ENCODE assay signal across 20 mouse cellular contexts in the genomic region with DNA sequence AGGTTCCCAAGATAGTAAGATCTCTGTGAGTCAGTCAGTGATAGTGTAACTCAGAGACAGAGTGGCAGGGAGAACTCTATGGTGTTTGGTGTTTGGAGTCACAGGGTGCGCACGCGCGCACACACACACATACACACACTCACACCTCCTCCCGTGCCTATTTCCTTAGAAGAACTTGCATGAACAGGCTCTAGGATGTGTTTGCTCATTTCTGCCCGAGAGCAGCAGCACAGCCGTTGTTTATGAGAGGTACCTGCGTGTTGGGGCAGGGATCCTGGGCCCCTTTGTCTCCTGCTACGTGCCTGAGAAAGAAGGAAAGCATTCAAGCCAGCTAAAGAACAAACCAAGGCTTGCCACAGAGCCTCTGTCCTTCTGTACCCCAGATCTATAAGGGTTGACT. TPM values are rescaled to one million over a fixed set of nuclear protein-coding genes. Genes with fewer than 3 reads are reported as not detected.
DNase-seq lines count a peak whose midpoint lies in the region; ATAC-seq and TF ChIP-seq lines count a peak whose summit lies in the region.
"Had no signal": no experiment of that assay in that cellular context is flagged by ENCODE, and none has a peak within 500 bp of the region (broad histone marks: within the 10 kb centered on the region; RNA-seq: fewer than 3 reads in every experiment).

No protein-coding gene starts in this region.

- no peaks in the 10 kb centered on the region for H3K36me3 ChIP-seq in stomach, embryonic 15.5 days
- no peaks in the 10 kb centered on the region for H3K36me3 ChIP-seq in forebrain, embryonic 15.5 days
- H3K36me3 ChIP-seq: hindbrain, embryonic 10.5 days had no signal

- no peak overlapping the region for H3K4me2 ChIP-seq in stomach, embryonic 15.5 days
- H3K4me2 ChIP-seq in forebrain, embryonic 15.5 days (replicated peaks), result no peak overlapping the region

- 68% methylated on average over 9 of the region's 9 CpGs for WGBS in stomach, embryonic 15.5 days
- 85% methylated on average over 9 of the region's 9 CpGs for WGBS in forebrain, embryonic 15.5 days

- H3K9ac ChIP-seq in stomach, embryonic 15.5 days, result no peak overlapping the region
- no peak overlapping the region for H3K9ac ChIP-seq in forebrain, embryonic 15.5 days (replicated peaks)
- H3K9ac ChIP-seq: liver, embryonic 14.5 days had no signal

- TF ChIP-seq CTCF in gastrocnemius, adult 2 months (IDR thresholded peaks at IDR 0.05), result no peak

- ATAC-seq in stomach, embryonic 15.5 days (ENCODE audit: insufficient read depth, low FRiP score, low read depth), result peak; percentile 47; the same call in 1 of the 2 replicates
- no peak for ATAC-seq in forebrain, embryonic 15.5 days (replicated peaks)
- ATAC-seq: CD4-positive, CD25-positive, alpha-beta regulatory T cell, adult 4 months; forebrain, embryonic 16.5 days; midbrain, embryonic 16.5 days had no signal

- no peak for DNase-seq in gastrocnemius, adult 2 months
- DNase-seq in gastrocnemius, postnatal 36 days, result no peak
- peak; percentile 36 for DNase-seq in ZHBTc4 (ENCODE audit: low read depth, low spot score)
- DNase-seq in fat pad, adult 2 months (ENCODE audit: extremely low read depth, low read depth, low spot score), result peak; percentile 74
- DNase-seq in retina, embryonic 14.5 days (ENCODE audit: low spot score), result no peak
- DNase-seq in right cerebral cortex, postnatal 10 days (ENCODE audit: low spot score in 2 of 2), result no peak
- DNase-seq: adrenal gland, postnatal 14 days; cerebellum, adult 9-10 months; heart, adult 11 months; kidney, adult 8-10 months; kidney, postnatal 4 days; right cerebral cortex, postnatal 14 days had no signal

- intact Hi-C loops in gastrocnemius, adult 2 months (cut with DNase I), result loop anchor here (2.0 to 5.0 kb wide), 2 partner anchors 37 to 65 kb away; no protein-coding TSS in a partner anchor
- intact Hi-C loops in gastrocnemius, postnatal 36 days (cut with DNase I), result no loop called here

- H3K27ac ChIP-seq in gastrocnemius, adult 2 months, result peak overlapping the region; percentile 95
- peak overlapping the region; percentile 83 for H3K27ac ChIP-seq in stomach, embryonic 15.5 days
- no peak overlapping the region for H3K27ac ChIP-seq in forebrain, embryonic 15.5 days (replicated peaks)
- H3K27ac ChIP-seq: hindbrain, embryonic 10.5 days; liver, embryonic 14.5 days had no signal

- H3K9me3 ChIP-seq in stomach, embryonic 15.5 days, result no peaks in the 10 kb centered on the region
- H3K9me3 ChIP-seq in forebrain, embryonic 15.5 days, result no peaks in the 10 kb centered on the region
- H3K9me3 ChIP-seq: hindbrain, embryonic 10.5 days had no signal

- H3K27me3 ChIP-seq in stomach, embryonic 15.5 days (replicated peaks), result no peaks in the 10 kb centered on the region
- no peaks in the 10 kb centered on the region for H3K27me3 ChIP-seq in forebrain, embryonic 15.5 days

- peak overlapping the region; percentile 70 for H3K4me3 ChIP-seq in gastrocnemius, adult 2 months
- H3K4me3 ChIP-seq in stomach, embryonic 15.5 days (replicated peaks), result no peak overlapping the region
- no peak overlapping the region for H3K4me3 ChIP-seq in forebrain, embryonic 15.5 days
- H3K4me3 ChIP-seq: hindbrain, embryonic 10.5 days had no signal

- no peaks in the 10 kb centered on the region for H3K4me1 ChIP-seq in stomach, embryonic 15.5 days
- no peaks in the 10 kb centered on the region for H3K4me1 ChIP-seq in forebrain, embryonic 15.5 days
- H3K4me1 ChIP-seq: hindbrain, embryonic 10.5 days had no signal

RNA-seq across cellular contexts. Expression of a gene that starts 17.3 kb away (rescaled TPM):
- 100 to 1,000 TPM; 397 to 399 TPM for total RNA-seq in gastrocnemius, adult 2 months (2021)
- total RNA-seq in gastrocnemius, postnatal 36 days (2021), result 100 to 1,000 TPM; 276 to 313 TPM
- 16.8 and 17.2 TPM in 2 replicates for polyA plus RNA-seq in stomach, embryonic 15.5 days (2015; fragmentation: Nextera tagmentation; extraction: Ambion mirVana)
- 9.4 and 9.6 TPM in 2 replicates for polyA plus RNA-seq in forebrain, embryonic 15.5 days (2015; fragmentation: Nextera tagmentation; extraction: Ambion mirVana)
- total RNA-seq: megakaryocyte progenitor cell, adult 5-6 weeks had no signal

Comparison
In these comparisons a context has a peak if more than half of its experiments do, and no peak if none do; other contexts are left out.
1. DNase-seq: peak in ZHBTc4 (single experiment) and fat pad, adult 2 months (single experiment); none in gastrocnemius, adult 2 months (single experiment), gastrocnemius, postnatal 36 days (0 of 2), retina, embryonic 14.5 days (single experiment) and right cerebral cortex, postnatal 10 days (0 of 2).